Mouse (Mus musculus) NIH3T3 (cell line): ENCODE data around the gene Ibsp.

Source experiments
- DNase-seq: peaks from one replicate; pipeline ENCODE4 v3.0.0-alpha.2; 2012; ENCODE audit warnings: low read depth

Gene Ibsp

DNA sequence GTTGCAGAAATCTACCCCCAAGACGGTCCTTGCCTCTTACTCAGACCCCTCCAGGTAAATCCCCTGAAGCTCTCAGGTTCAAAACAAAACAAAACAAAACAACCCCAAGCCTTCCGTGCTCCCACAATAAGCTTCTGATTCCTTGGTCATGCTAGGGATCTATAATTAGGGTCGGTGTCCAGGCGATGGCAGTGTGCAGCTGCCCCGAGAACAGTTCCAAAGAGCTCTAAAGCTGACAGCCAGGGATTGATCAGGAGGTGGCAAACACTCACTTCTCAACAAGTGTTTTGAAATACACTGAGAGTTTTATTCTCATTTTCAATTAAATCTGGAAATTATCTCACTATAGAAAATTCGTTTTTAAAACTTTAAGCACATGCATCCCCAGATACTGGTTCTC lies 43.9 kb downstream of the Ibsp start:
- peak; percentile 67 for DNase-seq

DNA sequence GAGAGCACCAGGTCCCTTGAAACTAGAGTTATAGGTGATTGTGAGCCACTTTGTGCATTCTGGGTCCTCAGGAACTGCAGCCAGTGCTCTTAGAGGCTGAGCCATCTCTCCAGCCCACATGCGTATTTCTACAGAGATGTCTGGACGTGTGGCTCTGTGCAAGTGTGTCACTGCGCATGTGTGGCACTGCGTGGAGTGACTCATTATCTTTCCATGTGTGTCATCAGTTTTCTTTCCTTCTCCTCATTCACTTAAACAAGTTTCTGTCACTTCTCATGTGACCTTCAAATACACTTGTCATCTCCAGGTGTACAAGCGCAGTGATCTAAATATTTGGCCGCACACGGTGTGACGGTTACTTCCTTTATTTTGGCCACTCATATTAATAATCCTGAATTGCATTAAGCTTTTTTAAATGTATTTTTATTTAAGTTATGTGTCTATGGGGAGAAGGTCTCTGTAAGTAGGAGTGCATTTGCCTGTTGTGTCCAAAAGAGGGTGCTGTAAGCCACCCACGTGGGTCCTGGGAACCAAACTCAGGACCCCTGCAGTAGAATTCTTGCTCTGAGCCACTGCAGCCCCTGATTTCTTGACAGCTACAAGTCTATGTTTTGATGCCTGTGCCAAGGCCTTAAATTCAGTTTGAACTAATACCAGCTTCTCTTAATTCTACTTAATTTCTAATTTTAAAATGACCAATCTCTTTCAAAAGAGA lies 45.7 kb downstream of the Ibsp start:
- DNase-seq: peak; percentile 39

DNA sequence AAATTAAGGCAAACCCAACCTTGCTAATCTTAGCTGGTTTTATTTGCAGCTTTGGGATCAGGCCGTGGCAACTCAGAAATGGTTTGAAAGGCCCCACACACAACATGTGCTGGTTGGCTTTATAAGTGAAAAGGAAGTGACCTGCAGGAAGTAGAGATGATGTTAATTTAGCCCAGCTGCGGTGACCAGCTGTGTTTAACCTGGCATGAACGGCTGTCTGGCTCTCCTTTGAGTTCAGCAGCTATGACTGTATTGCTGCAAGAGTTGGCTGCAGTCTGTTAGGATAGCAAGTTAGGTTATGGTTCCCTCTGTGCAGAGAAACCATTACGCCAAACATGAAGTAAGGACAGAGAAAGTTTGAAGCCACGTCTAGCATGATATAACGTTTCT lies 46.3 kb downstream of the Ibsp start:
- no peak for DNase-seq

DNA sequence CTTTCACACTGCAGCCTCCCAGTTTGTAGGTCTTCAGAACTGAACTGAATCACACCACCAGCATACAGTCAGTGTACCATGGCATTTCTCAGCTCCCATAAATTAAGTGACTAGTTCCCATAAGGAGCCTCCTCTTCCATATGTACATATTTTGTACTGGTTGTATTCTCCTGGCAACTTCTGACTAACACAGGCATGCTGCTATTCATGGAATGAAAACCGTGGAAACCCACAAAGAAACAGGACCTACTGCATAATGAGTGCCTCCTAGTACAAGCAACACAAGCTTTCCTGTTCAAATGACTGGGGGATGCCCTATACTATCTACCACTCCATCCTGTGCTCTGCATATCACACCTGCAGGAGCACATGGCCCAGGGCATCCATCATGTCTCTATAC lies 52.1 kb downstream of the Ibsp start:
- no peak for DNase-seq

DNA sequence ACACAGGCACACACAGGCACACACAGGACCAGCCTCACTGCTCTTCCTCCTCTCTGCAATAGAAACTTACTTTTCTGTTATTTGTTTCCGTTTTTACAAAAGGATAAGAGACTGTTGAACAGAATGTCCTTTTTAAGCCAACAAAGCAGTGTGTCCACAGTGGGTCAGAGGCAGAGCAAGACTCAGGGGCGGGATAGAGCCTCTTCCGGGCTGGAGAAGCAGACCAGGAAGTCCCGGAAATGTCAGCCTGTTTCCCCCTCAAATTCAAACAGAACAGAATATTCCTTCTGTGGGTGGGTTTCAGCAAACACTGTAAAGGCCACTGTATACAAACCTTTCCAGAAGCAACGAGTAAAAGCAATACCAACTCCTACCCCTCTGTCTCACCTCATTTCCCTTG lies 52.9 kb downstream of the Ibsp start:
- no peak for DNase-seq

DNA sequence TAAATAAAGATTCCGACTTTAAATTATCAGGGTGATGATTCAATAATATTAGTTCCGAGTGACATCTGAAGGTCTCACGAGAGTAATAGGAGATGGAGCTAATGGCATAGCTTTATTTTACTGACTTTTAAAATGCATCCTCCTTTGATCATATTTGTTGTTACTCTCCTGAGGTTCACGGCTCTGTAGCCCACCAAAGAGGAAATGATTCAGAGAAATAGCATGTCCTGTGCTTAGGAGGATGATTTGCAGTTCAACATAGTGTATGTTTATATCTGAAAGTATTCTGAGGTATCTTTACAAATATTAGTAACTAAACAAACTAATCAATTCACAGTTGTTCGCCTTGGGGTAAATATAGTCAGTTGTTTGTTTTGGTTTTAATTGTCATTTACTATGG lies 58.6 kb downstream of the Ibsp start:
- DNase-seq: no peak

DNA sequence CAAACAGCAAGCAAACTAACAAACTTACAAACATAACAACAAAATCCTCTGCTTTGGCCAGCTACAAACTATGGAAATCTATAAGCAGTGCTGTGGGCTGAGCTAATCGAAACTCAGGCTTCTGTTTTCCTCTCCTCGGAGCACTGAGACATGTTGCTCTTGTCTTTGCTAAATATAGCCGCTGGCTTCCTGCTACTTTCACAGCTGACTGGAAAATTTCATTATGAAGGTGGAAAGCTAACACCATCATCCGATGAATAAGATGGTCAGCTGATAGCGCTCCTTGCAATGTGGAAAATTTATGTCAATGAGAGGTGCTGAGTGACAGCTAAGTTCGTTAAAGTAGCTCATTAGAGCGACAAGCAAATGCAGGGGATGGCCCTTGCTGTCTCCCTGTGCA lies 59.6 kb downstream of the Ibsp start:
- no peak for DNase-seq

DNA sequence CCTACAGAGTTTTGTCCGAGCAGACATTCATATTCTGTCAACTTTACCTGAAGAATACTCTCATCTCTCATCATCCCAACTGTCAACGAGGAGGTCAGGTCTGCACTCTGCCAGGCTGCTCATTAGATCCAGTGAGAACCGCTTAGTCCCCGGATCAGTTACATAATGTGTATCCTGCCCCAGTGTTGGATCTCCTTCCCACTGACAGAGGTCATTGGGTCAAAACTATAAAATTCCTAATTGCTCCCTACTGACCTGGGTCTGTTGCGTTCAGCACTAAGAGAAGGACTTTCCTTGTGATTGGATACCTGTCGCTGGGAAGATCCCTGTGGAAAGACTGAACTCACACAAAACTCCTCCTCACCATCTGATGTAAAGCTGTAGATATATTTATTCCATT lies 60.3 kb downstream of the Ibsp start:
- no peak for DNase-seq
